Mouse (Mus musculus): ENCODE measurements around the gene Urod. TPM values are rescaled to one million over a fixed set of nuclear protein-coding genes. Genes with fewer than 3 reads are reported as not detected.

Gene Urod
- polyA plus RNA-seq, 1 experiment from 2014 or later, result 110 TPM

DNA sequence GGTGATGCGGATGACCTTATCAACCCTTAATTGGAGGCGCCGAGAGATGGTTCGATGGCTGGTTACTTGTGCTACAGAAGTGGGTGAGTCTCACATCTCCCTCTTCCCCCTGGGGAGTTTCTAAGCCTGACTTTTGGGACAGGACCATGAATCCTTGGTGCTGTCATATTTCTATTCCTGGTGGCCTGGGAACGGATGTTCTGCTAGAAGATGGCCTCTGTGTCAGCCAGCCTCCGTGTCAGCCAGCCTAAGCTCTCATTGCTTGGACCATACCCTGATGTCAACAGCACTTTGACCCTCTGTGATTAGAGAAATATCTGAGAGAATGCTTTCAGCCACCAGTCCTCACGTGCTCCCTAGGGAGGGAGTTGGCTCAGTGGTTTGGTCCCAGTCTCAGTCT lies 8.5 kb downstream of the Urod start:
- Histone ChIP-seq H3K4me3 (ENCODE audit: low read depth, low read length) (no peak overlapping the region), H3K27me3 (ENCODE audit: control insufficient read depth, insufficient read depth, low read length) (no peaks in the 10 kb centered on the region), H3K36me3 (ENCODE audit: control insufficient read depth, insufficient read depth, low read length) (0 out of 2 replicates have a peak, but pooled peaks cover 1% of the 10 kb centered on the region), H3K27ac (ENCODE audit: low read depth, low read length) (no peak overlapping the region), H3K4me2 (replicated peaks; ENCODE audit: low read depth, low read length) (no peak overlapping the region), H3K9me3 (ENCODE audit: control insufficient read depth, low read length) (no peaks in the 10 kb centered on the region), H3K9ac (ENCODE audit: low read depth, low read length) (no peak overlapping the region), H3K4me1 (replicated peaks; ENCODE audit: control insufficient read depth, insufficient read depth, low read length) (no peaks in the 10 kb centered on the region)
- 95% methylated on average over 7 of the region's 7 CpGs for WGBS
- DNase-seq (ENCODE audit: low spot score), result no peak
- ATAC-seq (ENCODE audit: low FRiP score), result no peak

DNA sequence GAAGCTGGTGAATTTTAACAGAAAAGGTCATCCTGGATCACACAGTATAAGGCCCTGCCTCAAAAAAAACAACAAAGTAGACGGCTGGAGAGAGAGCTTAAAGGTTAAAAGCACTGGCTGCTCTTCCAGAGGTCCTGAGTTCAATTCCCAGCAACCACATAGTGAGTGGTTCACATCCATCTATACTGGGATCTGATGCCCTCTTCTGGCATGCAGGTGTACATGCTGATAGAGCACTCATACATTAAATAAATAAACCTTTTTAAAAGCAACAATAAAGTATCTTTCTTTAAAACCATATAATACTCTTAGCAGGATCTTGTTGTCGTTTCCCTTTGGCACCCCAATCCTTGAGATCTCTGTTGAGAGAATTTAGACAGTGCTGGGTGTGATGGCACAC lies 17.7 kb downstream of the Urod start:
- no peak overlapping the region for H3K9ac ChIP-seq (ENCODE audit: low read depth, low read length)
- peaks cover 5% of the 10 kb centered on the region; the same call in 1 of the 2 replicates for H3K36me3 ChIP-seq (ENCODE audit: control insufficient read depth, insufficient read depth, low read length)
- H3K4me2 ChIP-seq (replicated peaks; ENCODE audit: low read depth, low read length), result no peak overlapping the region
- no peak overlapping the region for H3K4me3 ChIP-seq (ENCODE audit: low read depth, low read length)
- DNase-seq (ENCODE audit: low spot score) (no peak), ATAC-seq (ENCODE audit: low FRiP score) (no peak)
- H3K9me3 ChIP-seq (ENCODE audit: control insufficient read depth, low read length), result no peaks in the 10 kb centered on the region
- no peak overlapping the region for H3K27ac ChIP-seq (ENCODE audit: low read depth, low read length)
- WGBS, result 77% methylated on average over 2 of the region's 2 CpGs
- no peaks in the 10 kb centered on the region for H3K4me1 ChIP-seq (replicated peaks; ENCODE audit: control insufficient read depth, insufficient read depth, low read length)
- H3K27me3 ChIP-seq (ENCODE audit: control insufficient read depth, insufficient read depth, low read length), result no peaks in the 10 kb centered on the region

DNA sequence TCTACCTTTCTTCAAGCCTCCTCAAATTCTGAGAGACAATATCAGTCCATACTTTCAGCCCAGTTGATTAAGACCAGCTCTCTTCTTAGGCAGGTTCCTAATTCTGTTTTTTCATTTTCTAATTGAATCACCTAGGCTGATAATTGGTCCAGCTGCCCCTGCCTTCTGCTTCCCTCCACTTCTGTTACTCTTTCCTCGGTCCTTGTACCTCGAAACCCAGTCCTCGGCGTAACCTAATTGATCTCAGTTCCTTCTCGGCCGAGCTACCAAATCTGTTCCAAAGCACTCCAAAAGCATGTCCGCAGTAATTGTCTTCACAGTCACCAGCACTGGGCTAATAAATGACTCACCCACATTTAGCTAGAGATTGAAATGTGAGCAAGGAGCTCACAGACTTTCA lies 39.3 kb downstream of the Urod start:
- Histone ChIP-seq H3K36me3 (ENCODE audit: control insufficient read depth, insufficient read depth, low read length) (no peaks in the 10 kb centered on the region), H3K4me1 (replicated peaks; ENCODE audit: control insufficient read depth, insufficient read depth, low read length) (no peaks in the 10 kb centered on the region)

DNA sequence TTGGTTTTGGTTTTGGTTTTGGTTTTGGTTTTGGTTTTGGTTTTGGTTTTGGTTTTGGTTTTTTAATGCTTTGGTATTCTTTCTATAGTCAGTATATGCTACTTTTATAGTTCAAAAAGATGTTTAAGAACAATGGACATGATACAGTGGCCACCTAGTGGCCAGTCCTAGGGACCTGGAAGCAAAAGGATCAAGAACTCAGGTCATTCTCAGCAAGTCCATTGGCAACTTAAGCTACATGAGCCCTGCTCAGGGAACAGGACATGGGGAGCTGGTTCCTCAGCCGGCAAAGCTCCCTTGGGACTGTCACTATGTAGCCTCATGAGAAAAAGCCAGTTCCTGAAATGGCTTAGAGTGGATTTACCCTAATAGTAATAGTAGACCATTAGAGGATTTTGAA lies 42.6 kb downstream of the Urod start:
- 38% methylated on average over 1 of the region's 1 CpGs for WGBS
- Histone ChIP-seq H3K4me2 (replicated peaks; ENCODE audit: low read depth, low read length) (no peak overlapping the region), H3K9ac (ENCODE audit: low read depth, low read length) (no peak overlapping the region), H3K4me1 (replicated peaks; ENCODE audit: control insufficient read depth, insufficient read depth, low read length) (no peaks in the 10 kb centered on the region), H3K27ac (ENCODE audit: low read depth, low read length) (no peak overlapping the region), H3K4me3 (ENCODE audit: low read depth, low read length) (no peak overlapping the region), H3K9me3 (ENCODE audit: control insufficient read depth, low read length) (no peaks in the 10 kb centered on the region), H3K27me3 (ENCODE audit: control insufficient read depth, insufficient read depth, low read length) (no peaks in the 10 kb centered on the region), H3K36me3 (ENCODE audit: control insufficient read depth, insufficient read depth, low read length) (no peaks in the 10 kb centered on the region)
- ATAC-seq (ENCODE audit: low FRiP score), result no peak
- peak; percentile 40 for DNase-seq (ENCODE audit: low spot score)

More for the DNA sequence above, 39.3 kb downstream of the Urod start:
- H3K4me3 ChIP-seq (ENCODE audit: low read depth, low read length), result no peak overlapping the region
- ATAC-seq (ENCODE audit: low FRiP score), result no peak
- no peaks in the 10 kb centered on the region for H3K9me3 ChIP-seq (ENCODE audit: control insufficient read depth, low read length)
- WGBS, result 90% methylated on average over 7 of the region's 7 CpGs
- H3K9ac ChIP-seq (ENCODE audit: low read depth, low read length), result no peak overlapping the region
- H3K4me2 ChIP-seq (replicated peaks; ENCODE audit: low read depth, low read length), result no peak overlapping the region
- no peaks in the 10 kb centered on the region for H3K27me3 ChIP-seq (ENCODE audit: control insufficient read depth, insufficient read depth, low read length)
- DNase-seq (ENCODE audit: low spot score), result no peak
- H3K27ac ChIP-seq (ENCODE audit: low read depth, low read length), result no peak overlapping the region

- Histone ChIP-seq H3K36me3 (ENCODE audit: control insufficient read depth, insufficient read depth, low read length) (no peaks in the 10 kb centered on the region), H3K27me3 (ENCODE audit: control insufficient read depth, insufficient read depth, low read length) (no peaks in the 10 kb centered on the region), H3K4me1 (replicated peaks; ENCODE audit: control insufficient read depth, insufficient read depth, low read length) (no peaks in the 10 kb centered on the region), H3K4me3 (ENCODE audit: low read depth, low read length) (no peak overlapping the region), H3K9ac (ENCODE audit: low read depth, low read length) (no peak overlapping the region), H3K27ac (ENCODE audit: low read depth, low read length) (peak overlapping the region; percentile 65), H3K9me3 (ENCODE audit: control insufficient read depth, low read length) (no peaks in the 10 kb centered on the region), H3K4me2 (replicated peaks; ENCODE audit: low read depth, low read length) (no peak overlapping the region)
- DNase-seq (ENCODE audit: low spot score) (peak; percentile 30), ATAC-seq (ENCODE audit: low FRiP score) (no peak)
- WGBS, result 42% methylated on average over 5 of the region's 5 CpGs
These were observed 50.2 kb downstream of the Urod start for GRCm38 (mm10) chr4:116944055-116944454.

DNA sequence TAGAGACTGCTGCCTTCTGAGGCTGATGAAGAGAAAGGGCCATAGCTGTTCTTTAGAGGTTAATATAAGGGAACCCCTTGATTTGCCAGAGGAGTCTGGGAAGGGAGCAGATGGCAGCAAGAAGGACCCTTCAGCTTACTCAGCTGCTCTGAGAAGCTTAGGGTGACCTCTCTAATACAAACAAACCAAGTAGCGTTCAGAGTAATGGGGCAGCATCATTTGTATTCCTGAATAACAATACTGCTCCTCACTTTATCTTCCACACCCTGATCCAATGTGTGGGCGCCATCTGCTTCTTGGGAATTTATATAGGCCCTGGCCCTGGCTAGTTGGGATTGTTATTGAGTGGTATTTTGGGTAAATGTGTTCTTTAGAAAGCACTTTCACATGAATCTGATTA lies 51.5 kb downstream of the Urod start:
- no peaks in the 10 kb centered on the region for H3K9me3 ChIP-seq (ENCODE audit: control insufficient read depth, low read length)
- peak; percentile 38 for ATAC-seq (ENCODE audit: low FRiP score)

More for the DNA sequence above, 51.5 kb downstream of the Urod start:
- Histone ChIP-seq H3K4me2 (replicated peaks; ENCODE audit: low read depth, low read length) (no peak overlapping the region), H3K36me3 (ENCODE audit: control insufficient read depth, insufficient read depth, low read length) (no peaks in the 10 kb centered on the region), H3K9ac (ENCODE audit: low read depth, low read length) (no peak overlapping the region), H3K4me1 (replicated peaks; ENCODE audit: control insufficient read depth, insufficient read depth, low read length) (no peaks in the 10 kb centered on the region), H3K27me3 (ENCODE audit: control insufficient read depth, insufficient read depth, low read length) (no peaks in the 10 kb centered on the region), H3K27ac (ENCODE audit: low read depth, low read length) (0 out of 2 replicates have a peak overlapping the region, but pooled peaks have one; percentile 11), H3K4me3 (ENCODE audit: low read depth, low read length) (no peak overlapping the region)
- WGBS, result 33% methylated on average over 2 of the region's 2 CpGs
- DNase-seq (ENCODE audit: low spot score), result peak; percentile 6

Other genes with a start within 250 kb of the Urod start
- gene Toe1, start 186.8 kb downstream of the Urod start, polyA plus RNA-seq (2014; fragmentation: Nextera tagmentation; extraction: Ambion mirVana), result 33.4 and 34.0 TPM in 2 replicates
- gene Mutyh, start 186.7 kb downstream of the Urod start, polyA plus RNA-seq (2014; fragmentation: Nextera tagmentation; extraction: Ambion mirVana), result 14.4 and 16.6 TPM in 2 replicates
- 0.63 and 1.0 TPM in 2 replicates for gene Hpdl, start 172.7 kb downstream of the Urod start, polyA plus RNA-seq (2014; fragmentation: Nextera tagmentation; extraction: Ambion mirVana)
- 9.8 and 10.4 TPM in 2 replicates for gene Zswim5, start 117.0 kb downstream of the Urod start, polyA plus RNA-seq (2014; fragmentation: Nextera tagmentation; extraction: Ambion mirVana)
- 7.8 and 12.6 TPM in 2 replicates for gene Hectd3, start 904 bp upstream of the Urod start, polyA plus RNA-seq (2014; fragmentation: Nextera tagmentation; extraction: Ambion mirVana)
- gene Eif2b3, start 25.0 kb upstream of the Urod start, polyA plus RNA-seq (2014; fragmentation: Nextera tagmentation; extraction: Ambion mirVana), result 51.9 and 53.0 TPM in 2 replicates
- gene Ptch2, start 101.7 kb upstream of the Urod start, polyA plus RNA-seq (2014; fragmentation: Nextera tagmentation; extraction: Ambion mirVana), result 1.4 and 1.9 TPM in 2 replicates
- gene Btbd19, start 131.3 kb upstream of the Urod start, polyA plus RNA-seq (2014; fragmentation: Nextera tagmentation; extraction: Ambion mirVana), result 3.6 and 3.8 TPM in 2 replicates
- 0.60 TPM in 1 of 2 replicates, not detected in the other for gene Tctex1d4, start 132.4 kb upstream of the Urod start, polyA plus RNA-seq (2014; fragmentation: Nextera tagmentation; extraction: Ambion mirVana)
- 31.3 and 37.1 TPM in 2 replicates for gene Plk3, start 139.6 kb upstream of the Urod start, polyA plus RNA-seq (2014; fragmentation: Nextera tagmentation; extraction: Ambion mirVana)
- 779 and 892 TPM in 2 replicates for gene Rps8, start 161.8 kb upstream of the Urod start, polyA plus RNA-seq (2014; fragmentation: Nextera tagmentation; extraction: Ambion mirVana)
- gene Kif2c, start 188.2 kb upstream of the Urod start, polyA plus RNA-seq (2014; fragmentation: Nextera tagmentation; extraction: Ambion mirVana), result 77.5 and 86.2 TPM in 2 replicates